Mouse (Mus musculus) G1E (cell line): ENCODE measurements around the gene Prr29. TPM values are rescaled to one million over a fixed set of nuclear protein-coding genes. Genes with fewer than 3 reads are reported as not detected.

Experiments
- ATAC-seq: 2 replicates; pipeline ENCODE4 v1.8.0; 2016; ENCODE audit warnings: mild to moderate bottlenecking; ENCODE audit not compliant: insufficient number of reproducible peaks, poor library complexity, low FRiP score, severe bottlenecking; ENCODE audit errors: extremely low read depth
- DNase-seq: peaks from one replicate; pipeline ENCODE4 v3.0.0; 2012; ENCODE audit warnings: low spot score
- H3K27me3 ChIP-seq: 2 replicates; pipeline ENCODE4 v1.6.1; 2012; ENCODE audit warnings: mild to moderate bottlenecking, low read length, inconsistent platforms; ENCODE audit not compliant: insufficient read depth
- H3K36me3 ChIP-seq: replicated peaks from 2 replicates; pipeline ENCODE3; 2012; ENCODE audit warnings: mild to moderate bottlenecking, inconsistent platforms
- H3K4me1 ChIP-seq: 2 replicates; pipeline ENCODE4 v1.6.1; 2012; ENCODE audit warnings: low read depth, low read length, inconsistent platforms, mixed read lengths; ENCODE audit not compliant: insufficient read depth
- H3K4me3 ChIP-seq: 2 replicates; pipeline ENCODE4 v1.5.1; 2012; ENCODE audit warnings: low read depth, mild to moderate bottlenecking, inconsistent platforms, low read length, moderate library complexity, mixed read lengths
- H3K9me3 ChIP-seq: replicated peaks from 2 replicates; pipeline ENCODE4 v1.6.1; 2012; ENCODE audit warnings: inconsistent platforms
- CTCF ChIP-seq: IDR thresholded peaks from 2 replicates; pipeline ENCODE4 v1.5.1; 2012; ENCODE audit warnings: low read depth, low read length, inconsistent platforms, mixed read lengths
- GATA1 ChIP-seq: IDR thresholded peaks from 2 replicates; pipeline ENCODE4 v1.6.1; 2012; ENCODE audit warnings: borderline replicate concordance, low read length, inconsistent platforms, mixed read lengths
- GATA2 ChIP-seq: IDR thresholded peaks from 2 replicates; pipeline ENCODE4 v1.6.1; 2012; ENCODE audit warnings: low read depth, low read length, inconsistent platforms, borderline replicate concordance
- POLR2AphosphoS5 ChIP-seq: IDR thresholded peaks from 2 replicates; pipeline ENCODE4 v1.6.1; 2012; ENCODE audit warnings: low read depth, low read length, inconsistent platforms; ENCODE audit not compliant: insufficient replicate concordance
- TAL1 ChIP-seq: conservative IDR thresholded peaks from 2 replicates; pipeline ENCODE4 v1.6.1; 2012; ENCODE audit warnings: low read depth, low read length, inconsistent platforms, mixed read lengths
- polyA plus RNA-seq: library from polyadenylated mRNA; stranded (reverse); fragments of >175 nt; gene quantifications from 2 replicates; pipeline ENCODE4 v1.2.3, GENCODE M21; 2012
- total RNA-seq, 2 experiments: library from RNA; stranded (forward) in 1 of 2; stranded (reverse) in 1 of 2; fragments of 200-1000 nt in 1 of 2; fragments of >200 nt in 1 of 2; fragmentation: Nextera tagmentation in 1 of 2; gene quantifications; 2 replicates each; pipeline ENCODE4 v1.2.3; 2014 to 2017

Prr29 gene
- total and polyA plus RNA-seq, 3 experiments = 0.07 to 0.16 TPM; not detected in 1

DNA sequence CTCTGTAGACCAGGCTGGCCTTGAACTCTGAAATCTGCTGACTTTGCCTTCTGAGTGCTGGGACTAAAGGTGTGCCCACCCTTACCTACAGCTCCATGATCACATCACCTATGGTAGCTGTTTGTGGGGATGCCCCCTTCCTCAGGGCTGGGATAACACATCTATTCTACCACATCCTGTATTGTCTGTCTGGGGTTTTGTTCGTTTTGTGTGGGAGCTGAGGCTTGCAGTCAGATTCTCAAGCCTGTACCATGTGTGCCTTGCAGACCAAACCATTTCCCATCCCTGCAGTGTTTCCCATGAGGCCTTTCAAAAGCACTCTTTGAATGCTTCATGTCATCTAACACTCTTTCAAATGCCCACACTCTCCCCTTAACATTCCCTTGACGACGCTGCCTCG lies 13.3 kb upstream of the Prr29 start:
- DNase-seq (no peak), ATAC-seq (no peak)
- Histone ChIP-seq H3K4me3 (no peak overlapping the region), H3K36me3 (no peaks in the 10 kb centered on the region), H3K9me3 (no peaks in the 10 kb centered on the region), H3K27me3 (peaks cover 21% of the 10 kb centered on the region; the same call in 1 of the 2 replicates), H3K4me1 (no peaks in the 10 kb centered on the region)
- no peak for TF ChIP-seq TAL1

- DNase-seq = no peak
- TF ChIP-seq GATA2 = no peak
- TF ChIP-seq POLR2AphosphoS5 = no peak
- Histone ChIP-seq H3K4me1 (no peaks in the 10 kb centered on the region), H3K4me3 (no peak within 1 kb of the TSS), H3K9me3 (no peaks in the 10 kb centered on the region), H3K36me3 (no peaks in the 10 kb centered on the region), H3K27me3 (peaks cover 16% of the 10 kb centered on the region; the same call in 1 of the 2 replicates)
- ATAC-seq = no peak
These were observed 12.1 kb upstream of the Prr29 start, which contains the start of gene Scn4a for GRCm38 (mm10) chr11:106353188-106353587. Gene Scn4a (minus strand): TSS chr11:106353288.

GRCm38 (mm10) chr11:106354181-106354580 lies 11.1 kb upstream of the Prr29 start:
- no peak for DNase-seq
- TF ChIP-seq CTCF (no peak), POLR2AphosphoS5 (no peak), TAL1 (no peak), GATA1 (no peak), GATA2 (no peak)
- Histone ChIP-seq H3K36me3 (no peaks in the 10 kb centered on the region), H3K9me3 (no peaks in the 10 kb centered on the region), H3K4me3 (no peak overlapping the region), H3K27me3 (peaks cover 14% of the 10 kb centered on the region; the same call in 1 of the 2 replicates), H3K4me1 (no peaks in the 10 kb centered on the region)
- no peak for ATAC-seq

DNA sequence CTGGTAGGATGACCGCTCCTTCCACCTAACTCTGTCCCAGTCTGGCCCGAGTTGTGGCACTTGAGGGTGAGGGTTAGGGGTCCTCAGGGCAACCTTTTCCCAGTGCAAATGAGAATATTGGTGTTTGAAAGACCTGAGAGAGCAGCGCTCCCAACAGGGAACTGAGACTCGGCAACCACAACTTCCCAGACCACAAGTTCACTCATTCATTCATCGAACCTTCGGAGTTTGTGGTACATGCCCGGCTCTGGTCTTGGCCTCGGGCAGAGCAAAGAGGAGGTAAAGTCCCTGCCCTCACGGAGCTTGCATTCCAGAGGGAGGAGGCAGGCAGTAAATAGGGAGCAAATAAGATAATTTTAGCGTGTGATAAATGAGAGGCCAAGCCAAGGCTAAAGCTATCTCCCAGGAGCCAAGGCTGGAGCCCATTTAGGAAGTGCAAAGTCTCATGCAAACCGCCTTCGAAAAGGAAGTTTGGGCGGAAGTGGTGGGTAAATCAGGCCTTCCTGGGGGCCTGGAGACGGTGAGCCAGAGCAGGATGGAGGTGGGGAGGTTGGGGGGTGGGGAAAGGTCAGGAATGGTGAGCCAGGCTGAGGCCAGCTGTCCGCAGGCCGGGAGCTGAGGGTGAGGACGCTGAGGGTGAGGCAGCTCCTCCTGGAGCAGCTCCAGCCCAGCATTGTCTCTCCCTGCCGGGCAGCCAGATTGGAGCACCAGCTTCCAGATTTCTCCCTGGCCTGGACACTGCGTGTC lies 9.7 kb upstream of the Prr29 start:
- H3K9me3 ChIP-seq = no peaks in the 10 kb centered on the region
- no peak overlapping the region for H3K4me3 ChIP-seq
- DNase-seq = no peak
- no peak for TF ChIP-seq GATA2
- no peak for TF ChIP-seq GATA1
- no peak for TF ChIP-seq POLR2AphosphoS5
- no peak for TF ChIP-seq TAL1
- no peak for TF ChIP-seq CTCF
- no peak for ATAC-seq
- no peaks in the 10 kb centered on the region for H3K4me1 ChIP-seq
- H3K36me3 ChIP-seq = no peaks in the 10 kb centered on the region
- H3K27me3 ChIP-seq = peaks cover 14% of the 10 kb centered on the region; the same call in 1 of the 2 replicates

DNA sequence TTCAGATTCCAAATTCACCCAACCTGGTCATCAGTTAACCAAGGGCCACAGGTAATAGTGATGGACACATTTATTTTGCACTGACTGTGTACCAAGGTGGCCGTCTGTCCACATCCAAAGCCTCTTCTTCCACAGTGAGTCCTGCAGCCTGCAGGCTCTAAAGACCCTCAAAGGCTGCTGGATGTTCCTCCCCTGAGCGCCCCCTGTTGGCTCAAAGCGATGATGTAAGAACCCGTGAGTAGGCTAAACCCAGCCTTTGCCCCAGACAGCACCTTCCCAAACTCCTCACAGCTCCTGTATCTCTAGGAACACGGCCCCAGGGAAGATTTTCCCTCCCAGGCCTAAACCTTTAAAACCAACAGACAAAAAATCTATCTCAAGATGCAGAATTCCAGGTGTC lies 5.9 kb upstream of the Prr29 start:
- TF ChIP-seq GATA1 (no peak), CTCF (no peak), POLR2AphosphoS5 (no peak), TAL1 (no peak), GATA2 (no peak)
- H3K9me3 ChIP-seq = no peaks in the 10 kb centered on the region
- H3K27me3 ChIP-seq = peaks cover 36% of the 10 kb centered on the region; the same call in 1 of the 2 replicates
- no peaks in the 10 kb centered on the region for H3K4me1 ChIP-seq
- H3K4me3 ChIP-seq = no peak overlapping the region
- H3K36me3 ChIP-seq = no peaks in the 10 kb centered on the region
- DNase-seq (no peak), ATAC-seq (no peak)

- TF ChIP-seq CTCF (no peak), GATA1 (no peak), TAL1 (no peak), POLR2AphosphoS5 (no peak), GATA2 (no peak)
- H3K27me3 ChIP-seq = peaks cover 42% of the 10 kb centered on the region
- no peaks in the 10 kb centered on the region for H3K36me3 ChIP-seq
- ATAC-seq (no peak), DNase-seq (no peak)
- no peaks in the 10 kb centered on the region for H3K4me1 ChIP-seq
- no peaks in the 10 kb centered on the region for H3K9me3 ChIP-seq
- no peak overlapping the region for H3K4me3 ChIP-seq
These were observed 560 bp upstream of the Prr29 start for GRCm38 (mm10) chr11:106364712-106365111.

GRCm38 (mm10) chr11:106366316-106366715 lies 1.0 kb downstream of the Prr29 start:
- no peaks in the 10 kb centered on the region for H3K9me3 ChIP-seq
- H3K27me3 ChIP-seq = peaks cover 37% of the 10 kb centered on the region
- H3K4me1 ChIP-seq = no peaks in the 10 kb centered on the region
- DNase-seq (peak; percentile 52), ATAC-seq (no peak)
- TF ChIP-seq GATA1 (no peak), CTCF (peak; percentile 90), TAL1 (no peak), GATA2 (no peak), POLR2AphosphoS5 (no peak)
- no peaks in the 10 kb centered on the region for H3K36me3 ChIP-seq
- no peak overlapping the region for H3K4me3 ChIP-seq
